Mouse (Mus musculus): Measurements from ENCODE around the gene Auh. TPM values are rescaled to one million over a fixed set of nuclear protein-coding genes. Genes with fewer than 3 reads are reported as not detected.

Gene Auh
- total RNA-seq, 2 experiments from 2014 or later, result 61.5 to 70.2 TPM

DNA sequence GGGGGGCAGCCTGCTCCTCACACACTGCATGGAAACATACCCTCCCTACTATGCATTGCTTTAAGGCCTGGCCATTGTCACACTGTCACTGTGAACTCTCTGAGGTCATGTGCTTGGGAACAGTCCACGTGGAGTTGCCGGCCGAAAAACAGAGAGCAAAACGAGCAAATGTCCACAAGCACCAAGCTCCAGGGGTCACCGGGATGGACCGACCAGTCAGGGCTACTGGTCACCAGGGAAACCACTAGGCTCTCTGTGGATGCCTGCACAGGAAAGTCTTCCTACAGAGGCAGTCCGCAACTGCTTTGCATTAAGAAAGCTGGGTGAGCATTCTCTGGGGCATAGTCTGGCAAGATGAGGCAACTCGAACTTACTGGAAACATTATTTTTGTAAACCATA is 82.0 kb downstream of the Auh start:
- intact Hi-C loops (cut with DNase I), result no loop called here
- DNase-seq, result no peak

DNA sequence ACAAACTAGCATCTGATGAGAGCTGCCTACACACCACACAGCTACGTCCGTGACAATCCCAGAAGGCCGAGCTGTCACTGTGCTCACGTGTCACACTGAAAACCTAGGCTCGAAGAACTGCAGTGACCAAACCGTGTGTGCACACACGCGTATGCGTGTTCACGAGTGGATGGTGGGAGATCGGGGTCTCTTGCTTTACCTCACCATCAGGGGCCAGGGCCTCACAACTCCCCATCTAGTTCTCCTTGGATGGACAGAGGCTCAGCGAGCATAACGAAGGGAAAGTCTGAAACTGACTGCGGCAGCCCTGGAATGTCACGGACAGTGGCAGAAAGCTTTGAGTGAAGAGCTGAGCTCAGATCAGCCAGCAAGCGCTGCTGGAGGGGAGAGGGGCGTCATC is 82.4 kb downstream of the Auh start:
- DNase-seq, result no peak
- intact Hi-C loops (cut with DNase I), result no loop called here

DNA sequence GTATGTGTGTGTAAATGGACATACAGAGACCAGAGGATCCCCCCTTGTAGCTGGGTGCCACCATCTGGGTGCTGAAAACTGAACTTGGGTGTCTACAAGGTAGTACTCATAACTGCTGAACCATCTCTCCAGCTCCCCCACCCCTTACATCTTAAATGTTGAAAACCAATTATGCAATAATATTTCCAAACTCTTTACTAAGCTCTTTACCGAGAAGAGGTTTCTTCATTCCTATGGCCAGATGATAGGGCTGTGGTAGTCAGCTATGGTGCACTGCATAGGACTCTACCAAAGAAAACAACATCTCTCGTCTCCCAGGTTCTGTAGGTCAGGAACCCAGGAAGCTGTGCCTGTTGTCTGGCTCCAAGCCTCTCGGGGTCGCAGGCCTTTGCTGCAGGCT is 83.9 kb downstream of the Auh start:
- intact Hi-C loops (cut with DNase I), result no loop called here
- no peak for DNase-seq

DNA sequence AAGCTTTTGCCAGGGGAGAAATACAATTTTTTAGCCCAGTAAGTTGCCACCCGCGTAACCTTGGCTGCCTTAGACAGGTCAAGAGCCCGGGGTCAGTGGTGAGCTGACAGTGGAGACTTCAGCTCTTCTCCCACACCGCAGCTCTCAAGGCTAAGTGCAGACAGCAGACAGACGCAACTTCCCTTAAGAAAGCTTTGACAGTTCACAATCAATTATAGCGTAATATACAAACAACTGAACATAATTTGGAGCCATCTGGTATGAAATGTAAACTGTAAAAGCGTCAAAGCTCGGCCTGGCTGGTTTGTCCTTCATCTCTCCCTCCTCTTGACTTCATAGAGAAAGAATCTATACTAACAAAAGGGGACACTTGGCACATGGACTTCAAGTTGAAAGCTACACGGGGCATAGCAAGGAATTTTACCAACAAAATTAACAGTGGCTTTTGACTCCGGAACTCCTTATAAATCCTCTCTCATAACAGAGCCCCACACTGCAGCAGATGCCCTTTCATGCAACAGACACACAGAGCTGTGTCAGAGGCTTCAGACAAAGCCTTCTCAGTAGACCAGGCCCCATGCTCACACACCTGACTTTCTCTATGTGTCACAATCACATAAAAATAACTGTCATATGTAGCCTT is 85.8 kb downstream of the Auh start:
- intact Hi-C loops (cut with DNase I), result no loop called here
- no peak for DNase-seq

DNA sequence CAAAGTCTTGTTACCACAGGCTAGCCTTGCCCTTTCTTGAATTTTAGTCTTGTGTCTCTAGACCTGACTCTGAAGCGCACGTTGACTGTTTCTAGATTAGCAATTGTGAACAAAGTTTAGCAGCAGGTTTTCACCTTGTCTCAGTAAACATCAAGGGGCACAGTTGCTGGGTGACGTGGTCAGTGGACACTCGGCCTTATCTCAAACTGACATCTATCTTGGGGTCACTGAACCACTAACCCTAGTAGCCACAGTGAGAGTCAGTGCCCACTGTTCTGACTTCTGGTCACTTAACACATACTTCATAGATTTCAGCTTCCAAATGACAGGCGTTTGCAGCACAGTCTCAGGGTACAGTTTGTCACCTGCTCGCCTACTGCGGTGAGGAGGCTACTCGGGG is 93.2 kb downstream of the Auh start:
- DNase-seq, result no peak
- intact Hi-C loops (cut with DNase I), result loop anchor here (10.0 kb wide), 1 partner anchor 259 kb away; no protein-coding TSS in a partner anchor

DNA sequence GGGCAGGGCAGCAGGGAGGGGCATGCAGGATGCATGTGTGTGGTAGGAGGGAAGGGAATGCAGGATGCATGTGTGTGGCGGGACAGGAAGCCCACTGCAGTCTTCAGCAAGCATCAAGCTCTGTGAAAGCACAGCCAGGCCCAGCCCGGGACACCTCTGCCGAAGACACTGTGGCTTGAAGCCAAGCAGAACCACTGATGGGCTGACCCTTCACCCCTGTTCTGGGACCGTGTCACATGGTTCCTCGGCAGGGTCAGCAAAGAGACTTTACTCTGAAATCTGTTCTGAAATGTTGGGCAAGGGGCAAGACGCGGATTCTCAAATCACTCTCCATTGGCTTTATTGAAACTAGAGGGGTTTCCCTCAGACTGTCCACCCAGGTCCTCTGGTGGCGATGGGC is 94.9 kb downstream of the Auh start:
- intact Hi-C loops (cut with DNase I), result loop anchor here (10.0 kb wide), 1 partner anchor 260 kb away; no protein-coding TSS in a partner anchor
- DNase-seq, result no peak

DNA sequence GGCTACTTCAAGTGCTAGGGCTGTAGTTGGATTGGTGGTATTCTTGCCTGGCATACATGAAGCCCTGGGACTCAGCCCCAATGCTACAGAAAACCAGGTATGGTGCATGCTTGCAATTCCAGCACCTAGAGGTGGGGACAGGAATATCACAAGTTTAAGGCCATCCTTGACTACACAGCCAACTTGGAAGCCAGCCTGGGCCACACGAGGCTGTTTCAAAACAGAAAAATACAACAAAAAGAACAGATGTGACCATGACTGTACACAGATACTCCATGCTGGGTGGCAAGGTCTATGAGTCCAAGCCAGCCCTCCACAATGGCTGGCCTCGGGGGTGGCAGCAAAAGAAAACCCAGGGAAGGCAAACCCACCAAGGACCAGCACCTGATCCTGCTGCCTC is 95.7 kb downstream of the Auh start:
- intact Hi-C loops (cut with DNase I), result loop anchor here (10.0 kb wide), 1 partner anchor 261 kb away; no protein-coding TSS in a partner anchor

DNA sequence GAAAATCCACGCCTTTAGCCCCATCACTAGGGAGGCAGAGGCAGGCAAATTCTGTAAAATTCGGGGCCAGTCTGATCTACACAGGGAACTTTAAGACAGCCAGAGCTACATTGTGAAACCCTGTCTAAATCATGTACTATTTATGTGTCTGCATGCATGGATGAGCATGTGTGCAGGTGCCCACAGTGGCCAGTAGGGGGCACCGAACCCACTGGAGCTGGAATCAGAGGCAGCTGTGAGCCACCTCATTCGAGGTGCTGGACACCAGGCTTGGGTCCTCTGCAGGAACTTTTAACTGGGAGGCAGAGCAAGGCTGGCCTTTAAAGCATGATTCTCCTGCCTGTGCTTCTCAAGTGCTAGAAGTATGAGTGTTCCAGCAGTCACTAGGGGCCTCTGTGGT is 96.3 kb downstream of the Auh start:
- intact Hi-C loops (cut with DNase I), result loop anchor here (10.0 kb wide), 1 partner anchor 262 kb away; no protein-coding TSS in a partner anchor
- DNase-seq, result no peak

More for the DNA sequence above, 95.7 kb downstream of the Auh start:
- DNase-seq, result no peak

DNA sequence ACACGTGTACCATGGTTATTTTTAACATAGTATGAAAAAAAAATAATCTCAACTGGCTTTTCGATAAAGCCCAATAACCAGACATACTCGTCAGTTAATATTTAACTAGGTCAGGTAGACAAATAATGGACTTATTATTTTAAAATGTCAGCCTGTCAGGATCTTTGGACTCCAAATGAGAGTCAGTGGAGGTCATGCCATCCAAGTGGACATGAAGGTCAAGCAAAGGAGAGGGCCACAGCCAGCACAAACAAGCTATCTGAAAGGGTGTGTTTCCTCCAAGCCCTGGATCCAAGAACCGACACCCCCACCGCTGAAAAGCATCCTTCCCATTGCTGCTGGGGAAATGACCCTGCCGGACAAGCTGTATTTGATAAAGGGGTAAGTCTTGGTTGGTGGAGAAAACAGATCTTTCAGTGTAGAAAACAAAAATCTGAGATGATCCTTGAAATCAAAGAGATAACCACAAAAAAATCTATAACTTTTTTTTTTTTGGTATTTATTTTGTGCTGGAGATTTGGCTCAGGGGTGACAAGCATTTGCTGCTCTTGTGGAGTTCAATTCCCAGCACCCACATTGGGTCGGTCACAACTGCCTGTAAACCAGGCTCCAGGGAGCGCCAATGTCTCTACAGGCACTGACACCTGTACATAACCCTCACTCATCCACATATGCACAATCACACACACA is 96.9 kb downstream of the Auh start:
- intact Hi-C loops (cut with DNase I), result loop anchor here (10.0 kb wide), 1 partner anchor 262 kb away; no protein-coding TSS in a partner anchor

DNA sequence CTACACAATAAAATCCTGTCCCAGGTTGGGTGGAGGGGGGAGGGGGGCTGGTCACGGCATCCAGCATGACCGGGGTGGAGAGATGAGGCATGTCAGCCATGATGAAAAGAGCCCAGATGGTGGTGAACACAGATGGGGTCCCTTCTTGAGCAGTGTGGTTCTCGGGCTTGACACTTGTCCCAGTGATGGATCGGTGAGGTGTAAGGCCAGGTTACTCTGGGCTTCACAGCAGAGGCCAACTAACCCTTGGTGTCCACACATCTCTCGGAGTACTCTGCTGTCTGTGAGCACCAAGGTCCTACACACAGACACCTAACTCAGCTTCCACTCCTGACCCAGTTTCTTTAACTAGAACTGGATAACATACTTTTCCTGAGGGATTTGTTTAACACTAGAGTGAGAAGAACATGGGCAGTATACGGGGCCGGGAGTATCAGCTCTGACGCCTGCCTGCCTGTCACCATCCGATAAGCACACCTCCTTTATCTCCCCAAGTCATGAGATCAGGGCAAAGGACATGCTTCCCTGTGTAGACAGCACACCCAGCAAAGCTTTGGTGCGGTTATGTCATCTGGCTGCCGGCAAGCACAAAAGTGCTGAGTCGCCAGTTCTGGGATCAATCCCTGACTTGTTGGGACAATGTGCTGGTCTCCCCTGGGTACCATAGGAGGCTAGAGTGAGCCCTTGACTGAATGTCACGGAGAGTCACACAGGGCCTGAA is 98.3 kb downstream of the Auh start:
- intact Hi-C loops (cut with DNase I), result loop anchor here (10.0 kb wide), 1 partner anchor 264 kb away; no protein-coding TSS in a partner anchor
- DNase-seq, result no peak

More for the DNA sequence above, 96.9 kb downstream of the Auh start:
- DNase-seq, result no peak

DNA sequence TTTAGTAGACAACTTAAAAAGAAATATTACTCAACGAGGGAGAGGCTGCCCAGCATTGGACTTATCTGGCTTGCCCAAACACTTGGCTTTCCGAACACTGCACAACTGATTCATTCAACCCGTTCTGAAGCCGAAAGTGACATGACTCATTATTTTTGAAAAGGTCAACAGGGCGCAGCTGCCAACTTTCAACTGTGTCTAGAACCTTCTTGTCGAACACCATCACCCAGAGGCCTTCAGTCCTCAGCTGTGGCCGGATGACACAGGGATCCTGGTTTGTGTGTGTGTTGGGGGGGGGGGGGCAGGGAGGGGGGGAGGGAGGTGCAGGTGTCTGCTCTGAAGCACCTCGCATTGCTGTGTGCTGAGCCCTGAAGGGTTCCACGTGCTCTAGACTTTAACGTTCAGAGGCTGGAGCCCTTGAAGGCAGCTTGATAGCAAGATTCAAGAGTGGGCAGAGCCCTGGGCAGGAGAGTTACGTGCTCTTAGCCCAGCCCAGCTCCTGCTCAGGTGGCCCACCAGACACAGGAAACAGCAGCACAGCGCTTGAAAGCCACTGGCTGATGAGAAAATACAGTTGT is 100.4 kb downstream of the Auh start:
- no peak for DNase-seq
- intact Hi-C loops (cut with DNase I), result no loop called here

DNA sequence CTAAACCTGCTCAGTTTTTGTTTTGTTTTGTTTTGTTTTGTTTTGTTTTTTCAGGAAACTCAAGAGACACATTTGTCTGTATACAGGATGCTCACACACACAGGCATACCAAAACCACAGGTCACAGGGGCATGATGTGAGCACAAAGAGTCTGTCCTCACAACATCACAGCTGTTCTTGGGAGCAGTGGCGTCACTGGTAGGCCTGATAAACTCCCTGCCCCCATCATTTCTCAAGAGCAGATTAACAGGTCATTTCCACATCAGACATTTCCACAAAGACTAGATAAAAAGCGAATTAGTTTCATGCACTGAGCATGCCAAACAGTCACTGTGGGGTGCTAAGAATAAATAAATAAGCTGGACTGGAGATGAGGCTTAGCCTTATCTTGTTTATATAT is 101.3 kb downstream of the Auh start:
- intact Hi-C loops (cut with DNase I), result no loop called here
- DNase-seq, result no peak

DNA sequence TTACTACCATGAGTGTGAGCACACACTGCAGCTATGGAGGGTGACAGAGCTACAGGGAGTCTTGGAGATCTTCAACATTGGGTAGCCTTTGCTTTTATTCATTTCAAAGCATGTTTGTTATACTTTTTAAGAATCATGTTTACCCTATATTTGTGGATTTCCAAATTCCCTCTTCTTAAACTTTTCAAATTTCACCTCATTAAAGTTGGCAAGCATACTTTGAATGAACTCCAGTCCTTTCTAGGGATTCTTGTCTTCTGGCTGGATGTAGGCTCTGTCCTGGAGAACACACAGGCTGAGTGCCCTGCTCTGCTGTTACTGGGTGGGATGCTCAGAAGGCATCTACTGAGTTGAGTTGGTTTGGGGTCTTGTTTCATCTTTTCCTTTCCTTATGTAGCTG is 102.8 kb downstream of the Auh start:
- DNase-seq, result no peak
- intact Hi-C loops (cut with DNase I), result no loop called here

DNA sequence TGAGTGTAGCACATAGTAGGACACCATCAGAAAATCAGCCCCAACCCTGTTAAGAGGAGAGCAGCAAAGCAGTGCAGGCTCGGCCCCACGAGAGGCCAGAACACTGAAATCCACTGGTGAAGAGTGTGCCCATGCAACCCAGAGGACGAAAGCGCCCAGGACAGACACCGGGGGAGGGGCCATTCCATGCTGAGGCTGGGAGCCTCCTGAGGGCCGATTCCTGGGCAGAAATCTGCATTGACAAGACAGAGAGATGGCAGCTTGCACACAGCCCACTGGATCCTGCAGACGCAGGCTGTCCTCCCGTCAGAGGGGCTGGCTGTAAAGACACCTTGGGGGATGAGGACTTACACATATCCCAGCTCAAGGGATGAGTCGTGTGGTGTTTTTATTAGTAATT is 104.7 kb downstream of the Auh start:
- intact Hi-C loops (cut with DNase I), result no loop called here
- DNase-seq, result no peak

DNA sequence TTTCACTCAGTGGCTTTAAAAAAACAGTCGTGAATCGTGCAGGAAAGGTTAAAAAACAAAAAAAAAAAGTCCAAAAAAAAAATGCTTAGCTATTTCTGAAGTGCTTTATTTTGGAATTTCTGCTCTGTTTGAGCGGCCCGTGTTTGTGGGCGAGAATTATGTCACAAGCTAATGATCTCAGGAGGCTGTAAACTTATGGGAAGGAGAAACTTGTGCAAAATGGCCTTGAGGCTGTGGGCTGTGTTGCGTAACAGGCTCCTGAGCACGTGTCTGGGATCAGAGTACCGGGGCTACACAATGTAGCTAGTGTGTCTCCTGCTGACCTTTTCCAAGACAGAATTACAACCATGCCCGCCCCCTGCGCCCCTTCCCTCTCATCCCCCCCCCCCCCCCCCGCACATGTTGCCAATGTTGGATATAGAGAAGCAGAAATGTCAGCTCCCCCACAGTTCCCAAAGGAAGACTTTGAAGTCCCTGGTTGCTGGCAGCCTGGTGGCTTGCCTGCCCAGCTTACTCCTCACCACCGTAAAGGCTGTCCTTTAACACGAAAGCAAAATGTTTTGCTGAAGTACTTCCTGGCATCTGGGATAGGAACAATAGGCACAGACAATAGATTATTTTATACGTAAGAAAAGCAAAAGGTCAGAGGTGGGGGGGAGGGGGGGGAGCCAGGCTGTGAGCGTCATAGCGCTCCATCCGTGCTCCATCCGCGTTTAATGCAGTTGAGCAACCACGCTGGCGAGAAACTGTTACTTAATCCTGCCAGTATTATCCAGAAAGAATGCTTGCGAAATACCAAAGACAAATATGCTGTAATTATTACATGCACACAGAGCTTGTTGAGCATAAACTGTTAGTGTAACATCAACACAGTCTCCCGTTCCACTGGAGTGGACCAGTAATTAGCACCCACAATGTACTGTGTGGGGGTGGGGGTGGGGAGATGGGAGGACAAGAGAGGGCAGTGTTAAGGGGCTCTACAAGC is 107.0 kb downstream of the Auh start:
- no peak for DNase-seq

DNA sequence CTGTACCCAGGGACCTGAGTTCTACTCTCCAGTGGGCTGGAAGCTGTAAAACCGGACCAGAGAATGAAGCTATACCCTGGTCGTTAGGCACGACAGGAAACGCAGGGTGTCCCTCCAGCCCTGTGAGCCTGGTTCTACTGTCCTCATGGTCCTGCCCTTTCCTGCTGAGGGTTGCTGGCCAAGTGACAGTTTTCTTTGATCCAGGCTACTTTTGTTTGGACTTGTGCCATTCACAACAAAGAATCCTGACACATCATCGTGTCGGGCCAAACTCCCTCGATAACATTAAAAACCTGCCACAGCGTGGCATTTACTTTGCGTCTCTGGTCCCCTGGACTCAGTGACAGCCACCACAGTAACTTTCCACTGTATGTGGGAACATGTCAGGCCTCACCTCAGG is 107.9 kb downstream of the Auh start:
- DNase-seq, result no peak
- intact Hi-C loops (cut with DNase I), result no loop called here

More for the DNA sequence above, 107.0 kb downstream of the Auh start:
- intact Hi-C loops (cut with DNase I), result no loop called here

DNA sequence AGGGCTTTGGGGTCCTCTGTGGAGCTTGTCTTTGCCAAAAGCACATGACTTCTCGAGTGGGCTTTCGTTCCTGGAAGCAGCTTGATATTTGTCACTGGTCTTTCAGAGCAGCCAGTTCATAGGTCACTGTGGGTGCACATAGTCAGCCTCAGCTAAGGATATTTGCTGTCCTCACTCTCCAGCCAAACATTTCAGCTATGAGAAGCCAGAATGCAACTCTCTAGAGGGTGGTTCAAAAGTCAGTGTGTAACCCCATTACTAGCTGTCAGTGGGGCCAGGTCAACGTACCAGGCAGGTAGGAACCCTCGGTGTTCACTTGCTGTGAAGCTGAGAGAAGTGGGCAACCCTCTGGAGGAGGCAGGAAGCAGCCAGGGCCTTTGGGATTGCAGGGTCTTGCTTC is 109.6 kb downstream of the Auh start:
- intact Hi-C loops (cut with DNase I), result loop anchor here (5.0 to 10.0 kb wide), 2 partner anchors 105 to 157 kb away; no protein-coding TSS in a partner anchor
- no peak for DNase-seq

DNA sequence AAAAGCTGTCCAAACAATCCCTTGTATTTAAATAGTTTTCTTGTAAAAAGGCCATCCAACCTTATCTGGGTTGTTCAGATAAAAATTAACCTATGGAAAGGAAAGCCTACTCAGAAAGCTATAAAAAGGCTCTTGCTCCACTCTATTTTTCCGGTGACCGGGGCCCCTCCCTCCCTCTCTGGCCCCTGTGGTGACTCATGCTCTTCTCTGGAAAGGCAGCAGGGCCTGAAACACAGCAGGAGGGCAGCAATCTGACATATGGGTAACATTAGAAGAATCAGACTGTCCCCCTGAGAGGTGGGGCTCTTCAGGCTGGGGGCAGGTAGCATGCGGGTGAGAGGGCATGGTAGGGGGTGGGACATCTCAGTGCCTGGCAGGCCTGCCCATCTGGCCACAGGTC is 110.7 kb downstream of the Auh start:
- peak; percentile 42 to 66 for DNase-seq
- intact Hi-C loops (cut with DNase I), result loop anchor here (5.0 to 10.0 kb wide), 2 partner anchors 104 to 159 kb away; no protein-coding TSS in a partner anchor

DNA sequence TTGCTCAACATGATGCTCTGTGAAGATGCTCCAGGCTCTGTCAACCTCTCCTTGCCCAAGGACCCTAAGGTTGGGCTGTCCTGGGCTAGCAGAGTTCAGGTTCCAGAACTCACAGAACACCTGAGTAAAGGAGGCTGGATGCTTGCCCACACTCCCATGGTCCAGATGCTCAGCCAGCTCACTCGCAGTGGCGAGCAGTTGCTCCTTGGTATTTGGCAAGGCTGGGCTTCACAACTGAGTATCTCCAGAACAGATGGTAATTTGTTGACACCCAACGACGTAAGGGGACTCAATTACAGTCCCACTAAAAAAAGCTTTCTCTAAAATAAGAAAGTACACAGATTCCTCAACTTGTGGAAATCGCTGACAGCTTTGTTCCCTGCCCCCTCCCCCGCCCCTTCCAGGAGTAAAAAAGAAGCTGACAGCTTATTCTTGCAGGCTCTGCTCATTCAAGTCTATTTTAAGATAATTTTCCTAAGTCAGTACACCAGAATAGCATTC is 111.4 kb downstream of the Auh start:
- intact Hi-C loops (cut with DNase I), result loop anchor here (5.0 to 10.0 kb wide), 2 partner anchors 103 to 159 kb away; no protein-coding TSS in a partner anchor
- DNase-seq, result peak; percentile 37 to 47

Data from gastrocnemius, postnatal 36 days (tissue).